Mouse (Mus musculus) mouse trophoblast stem cell (cell line): ENCODE data around the gene Btnl9.

ENCODE experiments used
- in situ Hi-C, 2 experiments: fragments of 300-500 bp; cut with MseI, MboI; formaldehyde crosslinking; loops; 2 replicates in 1 of 2; 3 replicates in 1 of 2; pipeline ENCODE4 v1.15.1; 2025

Gene Btnl9

GRCm38 (mm10) chr11:49186452-49186851 is 507 bp downstream of the Btnl9 start:
- in situ Hi-C loops, result loop anchor here (5.0 to 25.0 kb wide), 3 partner anchors 86 to 351 kb away; partner anchors contain the start of genes Olfr1381 (in 1 of the 2) and Olfr1382 (in 1 of the 2)

- in situ Hi-C loops, result loop anchor here (10.0 to 25.0 kb wide), 2 partner anchors 232 to 354 kb away; partner anchors contain the start of genes Olfr1381 (in 1 of the 2) and Olfr1382 (in 1 of the 2)
Observed at GRCm38 (mm10) chr11:49183172-49183571, 3.8 kb downstream of the Btnl9 start.

- in situ Hi-C loops, result loop anchor here in 1 of 2 experiments (25.0 kb wide), 1 partner anchor 361 kb away; the partner anchor contains the start of genes Olfr1381 and Olfr1382
Observed at GRCm38 (mm10) chr11:49176047-49176779, 10.7 kb downstream of the Btnl9 start.

- in situ Hi-C loops, result loop anchor here in 1 of 2 experiments (25.0 kb wide), 1 partner anchor 362 kb away; the partner anchor contains the start of genes Olfr1381 and Olfr1382
Observed at GRCm38 (mm10) chr11:49175345-49175744, 11.6 kb downstream of the Btnl9 start.

GRCm38 (mm10) chr11:49170576-49170975 is 16.4 kb downstream of the Btnl9 start:
- in situ Hi-C loops, result no loop called here

- in situ Hi-C loops, result no loop called here
Observed at GRCm38 (mm10) chr11:49168839-49169611, 17.9 kb downstream of the Btnl9 start.

- in situ Hi-C loops, result no loop called here
Observed at GRCm38 (mm10) chr11:49156821-49157814, 29.8 kb downstream of the Btnl9 start.

GRCm38 (mm10) chr11:49154077-49154476 is 32.9 kb downstream of the Btnl9 start, which contains the start of gene Olfr1394:
Olfr1394 (plus strand) TSS chr11:49154377.
- in situ Hi-C loops, result no loop called here

GRCm38 (mm10) chr11:49141974-49142373 is 45.0 kb downstream of the Btnl9 start, which contains the start of gene Olfr1395:
Olfr1395 (plus strand) TSS chr11:49142274.
- in situ Hi-C loops, result no loop called here

- in situ Hi-C loops, result no loop called here
Observed at GRCm38 (mm10) chr11:49124169-49124568, 62.8 kb downstream of the Btnl9 start.

GRCm38 (mm10) chr11:49119635-49120034 is 67.3 kb downstream of the Btnl9 start:
- in situ Hi-C loops, result no loop called here
